Mouse (Mus musculus) stomach, postnatal 0 days (tissue): Measurements from ENCODE around the gene Limd1.

Experiments used
- CTCF ChIP-seq: IDR thresholded peaks from 2 replicates; pipeline ENCODE4 v1.5.1; 2016; ENCODE audit warnings: antibody characterized with exemption, low read depth, mild to moderate bottlenecking, moderate library complexity
- EP300 ChIP-seq: optimal IDR thresholded peaks from 2 replicates; pipeline ENCODE3; 2016; ENCODE audit warnings: antibody characterized with exemption

DNA sequence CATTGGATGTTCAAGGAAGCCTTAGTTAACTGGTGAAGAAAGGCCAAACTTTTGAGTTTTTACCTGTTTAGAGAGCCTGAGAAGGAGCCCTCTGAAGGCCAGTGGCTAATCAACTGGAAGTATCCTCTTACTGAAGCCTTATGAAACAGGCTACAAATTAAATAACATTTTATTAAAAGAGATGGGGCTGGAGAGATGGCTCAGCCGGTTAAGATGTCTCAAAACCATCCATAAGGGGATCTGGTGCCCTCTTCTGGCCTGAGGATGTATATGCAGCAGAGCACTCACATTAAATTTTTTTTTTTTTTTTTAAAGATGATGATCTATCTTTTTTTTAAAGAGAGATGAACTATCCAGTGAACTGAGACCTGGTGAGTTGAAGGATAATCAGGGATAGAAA, 46.6 kb downstream of the Limd1 start:
- TF ChIP-seq CTCF (peak; percentile 87), EP300 (no peak)
